Mouse (Mus musculus) limb, embryonic 13.5 days (tissue): ENCODE data around the gene Fam205c. TPM values are rescaled to one million over a fixed set of nuclear protein-coding genes. Genes with fewer than 3 reads are reported as not detected.
"Not testable (repeated sequence)": the region's sequence is repeated elsewhere in the genome, so short reads cannot be mapped to it uniquely, and the experiment has no call there.

Experiments
- ATAC-seq: fragments of 200-750 bp; cut with Nextera tagmentation; 2 replicates; pipeline ENCODE4 v1.8.0; 2017; ENCODE audit warnings: low read depth, moderate number of reproducible peaks, moderate TSS enrichment; ENCODE audit not compliant: low FRiP score
- H3K27ac ChIP-seq: fragments of 300-500 bp; sonication (generic); 2 replicates; pipeline ENCODE4 v1.5.1; 2015; ENCODE audit warnings: inconsistent platforms, mild to moderate bottlenecking, moderate library complexity
- H3K27me3 ChIP-seq: fragments of 300-500 bp; sonication (generic); 2 replicates; pipeline ENCODE4 v1.6.1; 2015; ENCODE audit warnings: mild to moderate bottlenecking, inconsistent platforms
- H3K36me3 ChIP-seq: fragments of 300-500 bp; sonication (generic); 2 replicates; pipeline ENCODE4 v1.6.1; 2015; ENCODE audit warnings: inconsistent platforms, mild to moderate bottlenecking, moderate library complexity
- H3K4me1 ChIP-seq: fragments of 300-500 bp; sonication (generic); 2 replicates; pipeline ENCODE4 v1.6.1; 2015; ENCODE audit warnings: inconsistent platforms
- H3K4me2 ChIP-seq: fragments of 300-500 bp; sonication (generic); replicated peaks from 2 replicates; pipeline ENCODE4 v1.6.1; 2015; ENCODE audit warnings: inconsistent platforms, mild to moderate bottlenecking, moderate library complexity
- H3K4me3 ChIP-seq: fragments of 300-500 bp; sonication (generic); 2 replicates; pipeline ENCODE4 v1.5.1; 2015; ENCODE audit warnings: moderate library complexity, mild to moderate bottlenecking, inconsistent platforms
- H3K9ac ChIP-seq: fragments of 300-500 bp; sonication (generic); 2 replicates; pipeline ENCODE4 v1.6.1; 2015; ENCODE audit warnings: mild to moderate bottlenecking, inconsistent platforms
- H3K9me3 ChIP-seq: fragments of 300-500 bp; sonication (generic); 2 replicates; pipeline ENCODE4 v1.6.1; 2016; ENCODE audit warnings: inconsistent platforms
- WGBS: fragments of 180-500 bp; shearing (Covaris S2); methylation state at CpG from one replicate; pipeline ENCODE4 v1.1.7; 2015; 5-methylcytosine and 5-hydroxymethylcytosine counted together
- polyA plus RNA-seq: library from polyadenylated mRNA; unstranded; fragments of >200 nt; fragmentation: Nextera tagmentation; extraction: Ambion mirVana; gene quantifications from 2 replicates; pipeline ENCODE4 v1.2.1, GENCODE M21; 2015

Fam205c gene
- polyA plus RNA-seq, 1 experiment from 2014 or later: not detected

DNA sequence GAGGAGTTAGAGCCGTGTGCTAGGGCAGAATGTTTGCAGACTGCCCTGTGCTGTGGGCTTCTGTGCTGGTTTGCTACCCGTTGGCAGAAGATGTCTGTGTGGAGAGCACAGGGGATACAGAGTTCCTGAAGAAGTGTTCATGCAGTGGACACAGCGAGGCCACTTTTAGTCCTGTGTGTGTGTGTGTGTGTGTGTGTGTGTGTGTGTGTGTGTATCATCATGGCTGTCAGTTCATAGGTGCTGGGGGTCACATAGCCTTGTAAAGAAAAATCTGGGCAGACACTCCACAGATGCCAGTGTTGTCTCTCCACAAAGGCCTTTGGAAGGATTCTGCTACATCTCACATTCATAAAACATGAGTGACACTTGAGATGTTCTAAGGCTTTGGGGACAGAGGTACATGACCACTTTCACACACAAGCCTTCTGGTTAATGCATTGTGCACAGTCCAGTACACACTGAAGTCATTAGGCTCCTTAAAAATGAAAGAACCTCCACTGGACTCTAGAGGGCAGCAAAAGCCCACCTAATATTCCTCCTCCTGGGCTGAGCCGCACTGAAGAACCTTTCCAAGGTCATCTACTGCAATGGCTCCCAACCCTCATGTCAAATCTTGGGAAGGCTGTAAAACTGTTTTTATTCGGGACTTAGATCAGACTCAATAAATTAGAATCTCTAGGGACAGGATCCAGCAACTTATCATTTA lies 2.7 kb upstream of the Fam205c start:
- H3K4me3 ChIP-seq: no peak overlapping the region
- no peaks in the 10 kb centered on the region for H3K36me3 ChIP-seq
- H3K9me3 ChIP-seq: no peaks in the 10 kb centered on the region
- ATAC-seq: peak; percentile 75; the same call in 1 of the 2 replicates
- no peak overlapping the region for H3K27ac ChIP-seq
- no peak overlapping the region for H3K9ac ChIP-seq
- H3K4me1 ChIP-seq: no peaks in the 10 kb centered on the region
- WGBS: 36% methylated on average over 5 of the region's 5 CpGs
- no peak overlapping the region for H3K4me2 ChIP-seq
- no peaks in the 10 kb centered on the region for H3K27me3 ChIP-seq

DNA sequence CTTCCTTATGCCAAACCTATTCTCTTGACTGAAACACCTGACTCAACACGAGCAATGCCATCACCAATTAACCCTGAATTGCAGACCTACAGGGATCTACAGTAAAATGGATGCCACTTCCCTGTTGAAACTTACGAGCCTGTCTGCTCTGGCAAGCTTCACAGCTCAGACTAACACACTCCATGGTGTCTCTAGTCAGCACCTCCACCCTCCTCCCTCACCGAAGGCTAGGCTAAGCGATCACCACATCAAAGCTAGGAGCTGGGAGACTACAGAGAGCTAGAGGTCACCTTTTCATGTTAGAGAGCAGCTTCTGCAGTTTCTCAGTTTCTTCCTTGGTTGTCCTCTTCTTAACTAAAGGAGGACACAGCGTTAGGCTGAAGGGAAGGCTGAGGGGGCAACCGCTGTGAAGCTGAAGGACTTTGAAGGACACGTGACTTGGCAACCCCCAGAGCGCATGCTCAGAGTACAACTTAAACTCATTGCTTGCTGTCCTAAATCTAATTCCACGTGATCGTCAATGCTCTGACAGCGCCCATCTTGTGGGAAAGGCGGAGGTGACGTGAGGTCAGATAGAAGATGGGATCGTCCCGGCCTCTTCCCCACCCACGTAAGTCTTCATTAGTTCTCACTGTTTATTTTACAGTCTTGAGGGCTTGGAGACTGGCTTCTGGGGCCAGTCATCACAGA lies 1.1 kb downstream of the Fam205c start:
- Histone ChIP-seq H3K9ac (no peak overlapping the region), H3K36me3 (no peaks in the 10 kb centered on the region), H3K9me3 (no peaks in the 10 kb centered on the region), H3K4me2 (no peak overlapping the region), H3K27ac (no peak overlapping the region), H3K4me3 (no peak overlapping the region), H3K27me3 (no peaks in the 10 kb centered on the region), H3K4me1 (no peaks in the 10 kb centered on the region)
- ATAC-seq: no peak
- 72% methylated on average over 16 of the region's 16 CpGs for WGBS

DNA sequence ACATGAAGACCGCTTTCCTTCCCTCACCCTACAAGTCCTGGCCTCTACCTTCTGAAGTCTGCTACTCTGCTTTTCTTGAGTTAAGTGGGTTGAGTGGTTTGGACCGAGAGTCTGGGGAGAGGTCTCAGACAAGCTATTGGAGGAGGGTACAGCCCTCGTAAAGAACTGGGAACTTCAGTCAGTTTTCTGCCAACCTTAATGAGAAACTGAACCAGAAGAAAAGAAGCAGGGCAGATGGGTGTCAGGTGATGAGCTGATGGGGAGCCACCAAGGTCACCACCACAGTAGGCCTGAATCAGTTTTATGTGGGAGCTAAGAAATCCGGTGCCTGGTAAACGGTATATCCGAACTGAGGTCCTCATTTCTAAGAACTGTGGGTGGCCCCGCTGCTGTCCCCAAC lies 1.9 kb downstream of the Fam205c start:
- H3K27ac ChIP-seq: no peak overlapping the region
- H3K27me3 ChIP-seq: no peaks in the 10 kb centered on the region
- H3K9me3 ChIP-seq: no peaks in the 10 kb centered on the region
- no peak for ATAC-seq
- no peak overlapping the region for H3K9ac ChIP-seq
- 93% methylated on average over 7 of the region's 7 CpGs for WGBS
- no peaks in the 10 kb centered on the region for H3K4me1 ChIP-seq
- no peaks in the 10 kb centered on the region for H3K36me3 ChIP-seq
- no peak overlapping the region for H3K4me3 ChIP-seq
- no peak overlapping the region for H3K4me2 ChIP-seq

DNA sequence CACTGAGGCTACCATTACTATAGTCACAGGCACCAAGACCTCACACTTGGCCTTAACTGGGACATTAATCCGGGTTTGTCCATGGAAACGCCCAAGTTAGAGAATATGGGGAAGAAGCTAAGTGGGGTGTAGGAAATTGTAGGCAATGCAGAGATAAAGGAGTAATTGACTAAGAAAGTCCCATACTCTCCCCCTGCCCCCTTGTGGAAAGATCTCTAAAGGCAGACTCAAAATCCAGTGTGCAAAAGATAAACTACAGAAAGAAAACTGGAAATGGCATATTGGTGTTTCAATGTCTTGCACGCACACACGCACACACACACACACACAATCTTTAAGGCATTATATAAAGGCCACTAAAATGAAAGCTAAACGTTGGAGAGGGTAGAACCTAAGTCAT lies 3.3 kb downstream of the Fam205c start:
- Histone ChIP-seq H3K4me3 (no peak overlapping the region), H3K27me3 (no peaks in the 10 kb centered on the region), H3K36me3 (no peaks in the 10 kb centered on the region), H3K9ac (no peak overlapping the region), H3K27ac (no peak overlapping the region), H3K9me3 (no peaks in the 10 kb centered on the region), H3K4me2 (no peak overlapping the region), H3K4me1 (no peaks in the 10 kb centered on the region)
- no peak for ATAC-seq
- WGBS: 82% methylated on average over 5 of the region's 5 CpGs

DNA sequence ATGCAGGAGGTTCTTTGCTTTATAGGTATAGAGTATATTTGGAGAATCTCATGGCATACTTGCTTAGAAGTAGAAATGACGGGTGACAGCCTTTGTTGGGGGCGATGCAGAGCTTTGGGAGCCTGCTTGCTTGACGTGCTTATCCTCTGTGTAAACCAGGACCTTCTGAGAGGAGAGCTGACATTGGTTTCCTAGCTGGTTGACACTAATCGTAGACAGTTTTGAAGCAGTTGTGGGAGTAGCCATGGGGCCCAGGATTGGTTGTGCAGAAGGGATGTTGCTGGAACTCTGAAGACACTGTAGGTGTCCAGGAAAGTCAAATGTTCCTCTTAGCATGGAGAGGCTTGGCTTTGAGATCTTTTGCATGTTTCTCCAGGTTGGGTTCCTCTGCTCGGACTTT lies 5.8 kb downstream of the Fam205c start:
- no peaks in the 10 kb centered on the region for H3K9me3 ChIP-seq
- no peak overlapping the region for H3K9ac ChIP-seq
- no peaks in the 10 kb centered on the region for H3K27me3 ChIP-seq
- WGBS: 83% methylated on average over 5 of the region's 5 CpGs
- H3K36me3 ChIP-seq: no peaks in the 10 kb centered on the region
- H3K4me3 ChIP-seq: no peak overlapping the region
- H3K4me1 ChIP-seq: no peaks in the 10 kb centered on the region
- no peak overlapping the region for H3K27ac ChIP-seq
- ATAC-seq: no peak
- no peak overlapping the region for H3K4me2 ChIP-seq

DNA sequence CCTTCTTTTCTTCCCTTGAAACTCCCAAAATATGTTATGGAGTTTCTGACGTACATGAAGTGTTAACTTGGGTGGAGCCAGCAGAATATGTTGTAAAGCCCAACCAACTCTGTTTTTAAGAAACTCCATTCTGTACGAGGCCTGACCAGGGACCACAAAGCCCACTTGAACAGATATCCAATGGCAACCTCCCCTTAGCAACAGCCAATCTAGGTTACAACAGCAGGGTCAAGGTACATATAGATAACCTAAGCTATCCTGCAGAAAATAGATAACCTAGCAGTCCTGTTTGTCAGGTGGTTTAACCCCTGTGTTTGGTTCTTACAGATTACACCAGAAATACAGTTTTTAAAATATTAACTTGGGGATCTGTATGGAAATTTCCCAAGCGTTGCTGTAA lies 6.6 kb downstream of the Fam205c start:
- 63% methylated on average over 3 of the region's 3 CpGs for WGBS
- no peak overlapping the region for H3K4me2 ChIP-seq
- no peaks in the 10 kb centered on the region for H3K4me1 ChIP-seq
- H3K9ac ChIP-seq: no peak overlapping the region
- H3K9me3 ChIP-seq: no peaks in the 10 kb centered on the region
- no peak overlapping the region for H3K4me3 ChIP-seq
- no peak for ATAC-seq
- H3K36me3 ChIP-seq: no peaks in the 10 kb centered on the region
- no peaks in the 10 kb centered on the region for H3K27me3 ChIP-seq
- H3K27ac ChIP-seq: no peak overlapping the region

DNA sequence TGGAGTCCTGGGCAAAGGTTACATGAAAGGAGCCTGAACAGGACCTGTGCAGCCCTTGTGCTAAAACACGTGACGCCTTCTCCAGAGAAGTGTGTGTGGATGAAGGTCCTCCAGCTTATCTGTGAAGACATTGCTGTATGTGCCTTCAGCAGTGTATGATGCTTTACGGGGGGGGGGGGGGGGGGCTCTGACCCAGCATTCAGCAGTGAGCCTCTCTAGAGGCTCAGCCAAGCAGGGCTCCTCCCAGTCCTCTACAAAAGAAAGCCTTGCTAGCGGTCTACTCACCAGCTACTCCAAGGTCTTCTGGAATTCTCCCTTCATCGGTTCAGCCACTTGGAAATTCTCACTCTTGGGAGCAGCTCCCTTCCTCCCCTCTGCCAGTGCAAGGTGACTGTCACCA lies 10.5 kb downstream of the Fam205c start:
- not testable (repeated sequence) for H3K4me3 ChIP-seq, ATAC-seq, H3K27me3 ChIP-seq, H3K4me1 ChIP-seq, H3K4me2 ChIP-seq, H3K36me3 ChIP-seq, H3K9ac ChIP-seq, H3K27ac ChIP-seq, H3K9me3 ChIP-seq
- WGBS: 82% methylated on average over 5 of the region's 5 CpGs

DNA sequence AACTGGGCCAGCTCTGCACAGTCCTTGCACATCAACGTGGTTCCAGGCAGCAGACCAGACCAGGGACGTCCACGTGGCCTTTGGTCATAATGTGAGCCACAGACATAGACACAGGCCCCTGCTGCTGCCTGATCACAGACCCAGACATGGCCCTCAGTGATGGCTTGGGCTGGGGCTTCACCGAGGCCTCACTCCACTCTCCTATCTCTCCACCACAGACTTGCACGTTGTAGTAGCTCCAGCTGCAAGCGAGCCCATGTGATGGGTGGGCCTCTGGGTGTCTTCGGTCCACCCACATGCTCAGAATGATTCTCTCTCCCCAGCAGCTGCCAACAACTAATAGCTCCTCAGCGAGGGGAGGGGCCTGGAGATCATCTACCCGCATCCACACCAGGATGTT lies 13.6 kb downstream of the Fam205c start:
- H3K4me3 ChIP-seq, H3K27me3 ChIP-seq, H3K9me3 ChIP-seq, H3K4me1 ChIP-seq, H3K27ac ChIP-seq, H3K36me3 ChIP-seq, ATAC-seq, H3K9ac ChIP-seq, H3K4me2 ChIP-seq: not testable (repeated sequence)
- WGBS: 81% methylated on average over 9 of the region's 9 CpGs

DNA sequence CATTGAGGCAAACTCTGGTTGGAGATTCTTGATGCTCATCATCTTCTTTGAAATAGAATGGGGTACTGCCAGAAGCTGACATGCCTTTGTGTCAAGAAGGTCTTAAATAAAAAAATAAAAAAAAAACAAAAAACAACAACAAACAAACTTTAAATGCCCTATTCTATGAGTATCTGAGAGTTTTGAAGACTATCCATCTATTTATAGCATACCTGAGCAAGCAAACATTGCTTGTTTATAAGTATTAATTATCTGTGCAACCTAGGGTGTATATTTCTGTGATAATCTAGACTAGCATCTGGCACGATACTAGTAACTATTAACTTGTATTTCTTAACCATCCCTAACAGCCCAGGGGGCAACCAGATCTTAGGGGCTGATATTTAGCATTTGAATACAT lies 17.4 kb downstream of the Fam205c start, which contains the start of gene Gm12394:
Gene Gm12394, minus strand, starts transcription at position 101 of the 400 bp plus-strand sequence.
- 71% methylated on average over 1 of the region's 1 CpGs for WGBS

DNA sequence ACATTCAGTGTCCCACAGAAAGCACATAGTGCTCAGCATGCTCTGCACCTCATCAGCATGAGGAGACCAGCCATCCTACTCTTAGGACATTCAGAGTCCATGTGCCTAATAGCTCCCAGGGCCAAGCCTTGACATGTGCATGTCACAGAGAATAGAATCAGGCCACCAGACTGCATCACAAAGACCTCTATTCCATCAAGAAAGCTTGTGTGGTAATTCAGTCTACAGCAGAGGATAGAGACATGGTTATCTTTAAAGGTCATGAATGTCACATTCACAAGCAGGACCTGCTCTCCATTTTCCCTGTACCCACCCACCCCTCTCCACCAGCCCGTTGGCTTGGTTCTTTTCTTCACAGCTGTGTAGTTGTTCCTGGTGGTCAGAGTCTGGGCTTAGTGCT lies 20.2 kb downstream of the Fam205c start, which contains the start of gene Fam205a1:
Gene Fam205a1, minus strand, starts transcription at position 101 of the 400 bp plus-strand sequence.
- not testable (repeated sequence) for H3K27me3 ChIP-seq, H3K9ac ChIP-seq, ATAC-seq, H3K27ac ChIP-seq, H3K9me3 ChIP-seq, H3K4me1 ChIP-seq, H3K4me3 ChIP-seq, H3K36me3 ChIP-seq, H3K4me2 ChIP-seq
- 85% methylated on average over 1 of the region's 1 CpGs for WGBS

More for the DNA sequence above, 17.4 kb downstream of the Fam205c start, which contains the start of gene Gm12394:
- not testable (repeated sequence) for H3K27ac ChIP-seq, H3K4me3 ChIP-seq, H3K36me3 ChIP-seq, H3K27me3 ChIP-seq, H3K4me2 ChIP-seq, H3K4me1 ChIP-seq, ATAC-seq, H3K9me3 ChIP-seq, H3K9ac ChIP-seq
